Comparison of ENCODE assay signal across 8 mouse cellular contexts in the genomic region with DNA sequence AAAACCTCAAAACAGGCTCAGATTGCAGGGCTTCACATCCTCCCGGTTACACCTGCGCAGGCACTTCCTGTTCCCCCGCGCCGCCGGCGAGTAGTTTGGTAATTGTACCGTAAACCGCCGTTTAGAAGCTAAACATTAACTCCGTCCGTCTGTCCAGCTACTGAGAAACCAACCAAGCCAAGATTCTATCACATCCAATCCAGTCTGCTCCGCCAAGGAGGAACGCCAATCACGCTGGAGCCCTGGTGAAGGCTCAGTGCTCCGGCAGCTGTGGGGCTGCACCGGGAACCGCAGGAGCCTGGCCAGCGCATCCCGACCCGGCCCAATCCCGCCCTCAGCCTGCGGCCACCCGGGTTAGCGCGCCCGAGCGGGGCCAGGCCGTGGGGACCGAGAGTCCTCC. TPM values are rescaled to one million over a fixed set of nuclear protein-coding genes. Genes with fewer than 3 reads are reported as not detected.
DNase-seq lines count a peak whose midpoint lies in the region; ATAC-seq and TF ChIP-seq lines count a peak whose summit lies in the region.

No protein-coding gene starts in this region.

- no peaks in the 10 kb centered on the region for H3K36me3 ChIP-seq in heart, embryonic 15.5 days
- peaks cover 0 to 11% of the 10 kb centered on the region in 2 experiments; a peak in 2 of 4 replicates for H3K36me3 ChIP-seq in MEL (ENCODE audit: control insufficient read depth in 1 of 2, insufficient read depth in 2 of 2, low read length in 2 of 2)
- no peaks in the 10 kb centered on the region for H3K36me3 ChIP-seq in kidney, postnatal 0 days (ENCODE audit: insufficient read depth, low read length)
- no peaks in the 10 kb centered on the region for H3K36me3 ChIP-seq in midbrain, embryonic 11.5 days (ENCODE audit: control insufficient read depth, insufficient read depth, low read length)

- DNase-seq in heart, postnatal 10 days, result no peak
- peak; percentile 69 for DNase-seq in MEL (ENCODE audit: low read depth, low spot score)
- peak; percentile 87 for DNase-seq in kidney, postnatal 0 days (ENCODE audit: low spot score)
- DNase-seq in midbrain, embryonic 11.5 days (ENCODE audit: low spot score, missing footprints), result peak; percentile 97
- peak; percentile 69 for DNase-seq in thymus, postnatal 0 days (ENCODE audit: low spot score)
- DNase-seq in layer of hippocampus, postnatal 10 days (ENCODE audit: low spot score in 2 of 2), result no peak

- H3K4me1 ChIP-seq in heart, embryonic 15.5 days (replicated peaks), result peaks cover 26% of the 10 kb centered on the region
- H3K4me1 ChIP-seq in MEL (ENCODE audit: control insufficient read depth in 1 of 2, insufficient read depth in 2 of 2, low read length in 2 of 2), result peaks cover 0 to 7% of the 10 kb centered on the region in 2 experiments; a peak in 1 of 4 replicates
- 0 out of 2 replicates have a peak, but pooled peaks cover 6% of the 10 kb centered on the region for H3K4me1 ChIP-seq in kidney, postnatal 0 days (replicated peaks; ENCODE audit: insufficient read depth, low read length)
- H3K4me1 ChIP-seq in midbrain, embryonic 11.5 days (ENCODE audit: control insufficient read depth, insufficient read depth, low read length), result no peaks in the 10 kb centered on the region

- H3K9ac ChIP-seq in heart, embryonic 15.5 days, result peak overlapping the region; percentile 85
- peak overlapping the region; percentile 72 for H3K9ac ChIP-seq in MEL (ENCODE audit: control insufficient read depth, low read depth, low read length, poor library complexity, severe bottlenecking)
- peak overlapping the region; percentile 78 for H3K9ac ChIP-seq in kidney, postnatal 0 days (ENCODE audit: low read depth, low read length)
- peak overlapping the region; percentile 67 for H3K9ac ChIP-seq in midbrain, embryonic 11.5 days (ENCODE audit: low read length)

- TF ChIP-seq CTCF in MEL (IDR thresholded peaks at IDR 0.05 in 2 of 3, conservative IDR thresholded peaks at IDR 0.05 in 1 of 3; ENCODE audit: control insufficient read depth in 1 of 3, insufficient read depth in 1 of 3, low read depth in 2 of 3, low read length in 3 of 3, poor library complexity in 1 of 3, severe bottlenecking in 1 of 3), result no peak
- TF ChIP-seq CTCF in kidney, postnatal 0 days (IDR thresholded peaks at IDR 0.05; ENCODE audit: low read depth), result no peak

- peak overlapping the region; percentile 80 for H3K4me2 ChIP-seq in heart, embryonic 15.5 days
- peak overlapping the region; percentile 70 for H3K4me2 ChIP-seq in kidney, postnatal 0 days (ENCODE audit: low read length)
- H3K4me2 ChIP-seq in midbrain, embryonic 11.5 days, result peak overlapping the region; percentile 68

- peak; percentile 0 to 12; a peak in 2 of 4 replicates for TF ChIP-seq EP300 in MEL (IDR thresholded peaks at IDR 0.05; ENCODE audit: low read depth in 1 of 2, low read length in 2 of 2)

- peak overlapping the region; percentile 88 for H3K4me3 ChIP-seq in heart, embryonic 15.5 days
- H3K4me3 ChIP-seq in MEL (ENCODE audit: control insufficient read depth in 1 of 2, insufficient read depth in 1 of 2, low read depth in 2 of 2, low read length in 2 of 2), result peak overlapping the region; percentile 88 to 89
- peak overlapping the region; percentile 65 for H3K4me3 ChIP-seq in kidney, postnatal 0 days (replicated peaks; ENCODE audit: low read depth, low read length)
- H3K4me3 ChIP-seq in midbrain, embryonic 11.5 days (ENCODE audit: low read depth, low read length), result peak overlapping the region; percentile 59

- 0% methylated on average over 27 of the region's 30 CpGs for WGBS in heart, embryonic 15.5 days
- WGBS in kidney, postnatal 0 days, result under 1% methylated on average over 18 of the region's 30 CpGs
- under 1% methylated on average over 30 of the region's 30 CpGs for WGBS in midbrain, embryonic 11.5 days

- H3K27ac ChIP-seq in heart, embryonic 15.5 days, result peak overlapping the region; percentile 97
- H3K27ac ChIP-seq in MEL (ENCODE audit: control insufficient read depth, low read depth, low read length), result no peak overlapping the region
- peak overlapping the region; percentile 97 for H3K27ac ChIP-seq in kidney, postnatal 0 days
- peak overlapping the region; percentile 66 for H3K27ac ChIP-seq in midbrain, embryonic 11.5 days (ENCODE audit: low read depth, low read length)

- no peak for TF ChIP-seq RAD21 in MEL (IDR thresholded peaks at IDR 0.05; ENCODE audit: low read depth, low read length)

- TF ChIP-seq POLR2A in MEL (IDR thresholded peaks at IDR 0.05; ENCODE audit: control insufficient read depth in 1 of 2, insufficient read depth in 1 of 2, low read depth in 1 of 2, low read length in 2 of 2, poor library complexity in 1 of 2), result no peak

- intact Hi-C loops in heart, postnatal 10 days (cut with DNase I), result loop anchor here (5.0 kb wide), 1 partner anchor 37 kb away; no protein-coding TSS in a partner anchor

- no peaks in the 10 kb centered on the region for H3K9me3 ChIP-seq in heart, embryonic 15.5 days (replicated peaks)
- H3K9me3 ChIP-seq in MEL (replicated peaks; ENCODE audit: insufficient read depth, low read length), result no peaks in the 10 kb centered on the region
- no peaks in the 10 kb centered on the region for H3K9me3 ChIP-seq in kidney, postnatal 0 days (replicated peaks; ENCODE audit: low read length)
- no peaks in the 10 kb centered on the region for H3K9me3 ChIP-seq in midbrain, embryonic 11.5 days (ENCODE audit: control insufficient read depth, low read length)

- peak; percentile 77 for ATAC-seq in heart, embryonic 15.5 days (replicated peaks; ENCODE audit: insufficient number of reproducible peaks, insufficient read depth, low FRiP score, low read depth)
- peak; percentile 47 for ATAC-seq in erythroid progenitor cell, adult 5-6 weeks (replicated peaks; ENCODE audit: low FRiP score, poor library complexity, severe bottlenecking)
- peak; percentile 88 for ATAC-seq in kidney, postnatal 0 days (replicated peaks; ENCODE audit: low FRiP score, low read depth)
- ATAC-seq in midbrain, embryonic 11.5 days (ENCODE audit: low FRiP score), result peak; percentile 89

- H3K79me2 ChIP-seq in MEL (ENCODE audit: control insufficient read depth, insufficient read depth, low read length, poor library complexity), result peaks cover 3% of the 10 kb centered on the region; the same call in 1 of the 2 replicates

- no peaks in the 10 kb centered on the region for H3K27me3 ChIP-seq in heart, embryonic 15.5 days
- no peaks in the 10 kb centered on the region for H3K27me3 ChIP-seq in MEL (ENCODE audit: control insufficient read depth in 1 of 2, insufficient read depth in 2 of 2, low read length in 2 of 2)
- H3K27me3 ChIP-seq in kidney, postnatal 0 days (ENCODE audit: insufficient read depth, low read length), result no peaks in the 10 kb centered on the region
- H3K27me3 ChIP-seq in midbrain, embryonic 11.5 days (ENCODE audit: control insufficient read depth, insufficient read depth, low read length), result no peaks in the 10 kb centered on the region

TF ChIP-seq in MEL, 35 proteins besides CTCF, POLR2A, EP300 and RAD21 (continues in another document):
- TF ChIP-seq RCOR1 (IDR thresholded peaks at IDR 0.05; ENCODE audit: low read depth, low read length) (peak; percentile 77), MXI1 (IDR thresholded peaks at IDR 0.05; ENCODE audit: low read depth, low read length) (peak; percentile 90), NRF1 (IDR thresholded peaks at IDR 0.05; ENCODE audit: insufficient read depth, low read depth, low read length, poor library complexity, severe bottlenecking) (peak; percentile 49; the same call in 1 of the 2 replicates)

RNA-seq across cellular contexts. Expression of a gene that starts 0.5 kb away (rescaled TPM):
- 6.3 and 7.2 TPM in 2 replicates for polyA plus RNA-seq in heart, embryonic 15.5 days (2015; fragmentation: Nextera tagmentation; extraction: Ambion mirVana)
- 1 to 10 TPM; 8.3 to 8.4 TPM for total RNA-seq in heart, postnatal 10 days (2021)
- 2.0 and 2.6 TPM in 2 replicates for total RNA-seq in MEL (2012; rRNA removed)
- polyA plus RNA-seq in MEL (2012; ENCODE audit: insufficient read depth in 1 of 2, insufficient read length in 2 of 2, low read depth in 1 of 2, low replicate concordance in 2 of 2, missing spikeins in 1 of 2), result 1 to 10 TPM in 1 of 2 experiments, not detected in 1; 2.7 TPM
- 0.72 and 0.84 TPM in 2 replicates for total RNA-seq in erythroid progenitor cell, adult 5-6 weeks (2015; ENCODE audit: low replicate concordance)
- total RNA-seq in erythroid progenitor cell, adult 5-6 weeks (2017; ENCODE audit: low replicate concordance), result 0.76 and 1.4 TPM in 2 replicates
- polyA plus RNA-seq in kidney, postnatal 0 days (2015; fragmentation: Nextera tagmentation; extraction: Ambion mirVana), result 12.5 and 13.2 TPM in 2 replicates
- polyA plus RNA-seq in midbrain, embryonic 11.5 days (2014; fragmentation: Nextera tagmentation; extraction: Ambion mirVana), result 3.4 and 3.7 TPM in 2 replicates
- 4.5 and 6.9 TPM in 2 replicates for polyA plus RNA-seq in thymus, postnatal 0 days (2015; fragmentation: Nextera tagmentation; extraction: Ambion mirVana)
- 10 to 100 TPM; 19.4 to 24.0 TPM for total RNA-seq in layer of hippocampus, postnatal 10 days (2021)

RNA-seq across cellular contexts. Expression of a gene that starts 51.0 kb away (rescaled TPM):
- 178 and 261 TPM in 2 replicates for polyA plus RNA-seq in heart, embryonic 15.5 days (2015; fragmentation: Nextera tagmentation; extraction: Ambion mirVana)
- total RNA-seq in heart, postnatal 10 days (2021), result 1,000 to 10,000 TPM; 1,201 to 1,221 TPM
- not detected in 2 replicates for total RNA-seq in MEL (2012; rRNA removed)
- polyA plus RNA-seq in MEL (2012; ENCODE audit: insufficient read depth in 1 of 2, insufficient read length in 2 of 2, low read depth in 1 of 2, low replicate concordance in 2 of 2, missing spikeins in 1 of 2), result not detected
- not detected in 2 replicates for total RNA-seq in erythroid progenitor cell, adult 5-6 weeks (2015; ENCODE audit: low replicate concordance)
- not detected in 2 replicates for total RNA-seq in erythroid progenitor cell, adult 5-6 weeks (2017; ENCODE audit: low replicate concordance)
- polyA plus RNA-seq in kidney, postnatal 0 days (2015; fragmentation: Nextera tagmentation; extraction: Ambion mirVana), result not detected in 2 replicates
- not detected in 2 replicates for polyA plus RNA-seq in midbrain, embryonic 11.5 days (2014; fragmentation: Nextera tagmentation; extraction: Ambion mirVana)
- polyA plus RNA-seq in thymus, postnatal 0 days (2015; fragmentation: Nextera tagmentation; extraction: Ambion mirVana), result 0.28 TPM in 1 of 2 replicates, not detected in the other
- not detected for total RNA-seq in layer of hippocampus, postnatal 10 days (2021)

RNA-seq across cellular contexts. Expression of a gene that starts 59.8 kb away (rescaled TPM):
- polyA plus RNA-seq in heart, embryonic 15.5 days (2015; fragmentation: Nextera tagmentation; extraction: Ambion mirVana), result 93.3 and 124 TPM in 2 replicates
- 10 to 100 TPM; 88.5 to 92.0 TPM for total RNA-seq in heart, postnatal 10 days (2021)
- total RNA-seq in MEL (2012; rRNA removed), result 43.2 and 47.3 TPM in 2 replicates
- polyA plus RNA-seq in MEL (2012; ENCODE audit: insufficient read depth in 1 of 2, insufficient read length in 2 of 2, low read depth in 1 of 2, low replicate concordance in 2 of 2, missing spikeins in 1 of 2), result 10 to 100 TPM in 1 of 2 experiments, not detected in 1; 64.9 TPM
- total RNA-seq in erythroid progenitor cell, adult 5-6 weeks (2015; ENCODE audit: low replicate concordance), result 69.2 and 79.6 TPM in 2 replicates
- total RNA-seq in erythroid progenitor cell, adult 5-6 weeks (2017; ENCODE audit: low replicate concordance), result 27.6 and 34.5 TPM in 2 replicates
- polyA plus RNA-seq in kidney, postnatal 0 days (2015; fragmentation: Nextera tagmentation; extraction: Ambion mirVana), result 127 and 140 TPM in 2 replicates
- 95.8 and 97.9 TPM in 2 replicates for polyA plus RNA-seq in midbrain, embryonic 11.5 days (2014; fragmentation: Nextera tagmentation; extraction: Ambion mirVana)
- polyA plus RNA-seq in thymus, postnatal 0 days (2015; fragmentation: Nextera tagmentation; extraction: Ambion mirVana), result 139 and 157 TPM in 2 replicates
- total RNA-seq in layer of hippocampus, postnatal 10 days (2021), result 10 to 100 TPM; 46.7 to 55.6 TPM

Comparison
In these comparisons a context has a peak if more than half of its experiments do, and no peak if none do; other contexts are left out.
1. DNase-seq: peak in MEL (single experiment), kidney, postnatal 0 days (single experiment), midbrain, embryonic 11.5 days (single experiment) and thymus, postnatal 0 days (single experiment); none in heart, postnatal 10 days (0 of 2) and layer of hippocampus, postnatal 10 days (0 of 2).
2. RNA of a gene that starts 51.0 kb away (polyA plus RNA-seq): 178 to 261 TPM in heart, embryonic 15.5 days; 0.28 TPM in thymus, postnatal 0 days, not detected in kidney, postnatal 0 days, not detected in MEL and not detected in midbrain, embryonic 11.5 days; every median in the first group is over 100 times any median in the second.
3. Peak in every context shown above with its lines, with median percentiles within 50 percentile points of each other: ATAC-seq, H3K4me2 ChIP-seq, H3K4me3 ChIP-seq and H3K9ac ChIP-seq.